Mouse (Mus musculus) gastrocnemius, postnatal 10 days (tissue): ENCODE measurements around the gene Adpgk. TPM values are rescaled to one million over a fixed set of nuclear protein-coding genes. Genes with fewer than 3 reads are reported as not detected.

Experiments used
- total RNA-seq, 2 experiments: library from RNA; stranded (reverse); gene quantifications; 2 replicates each; pipeline ENCODE4 v1.2.3; 2021

Adpgk gene
- total RNA-seq, 2 experiments from 2014 or later, result 10.3 to 15.7 TPM

Other genes with a start within 250 kb of the Adpgk start
- gene Bbs4, start 62.0 kb downstream of the Adpgk start, total RNA-seq, result 1 to 10 TPM; 3.8 to 4.1 TPM
- 10 to 100 TPM; 79.2 to 92.0 TPM for gene Arih1, start 195.1 kb downstream of the Adpgk start, total RNA-seq
- 10 to 100 TPM; 25.7 to 37.4 TPM for gene Hexa, start 248.0 kb downstream of the Adpgk start, total RNA-seq
- under 1 TPM; 0.56 to 0.63 TPM for gene Tmem202, start 248.3 kb downstream of the Adpgk start, total RNA-seq